Mouse (Mus musculus): ENCODE measurements around the gene Ezr. TPM values are rescaled to one million over a fixed set of nuclear protein-coding genes. Genes with fewer than 3 reads are reported as not detected.

Ezr gene
- polyA plus RNA-seq, 1 experiment from 2014 or later, result 73.8 TPM

DNA sequence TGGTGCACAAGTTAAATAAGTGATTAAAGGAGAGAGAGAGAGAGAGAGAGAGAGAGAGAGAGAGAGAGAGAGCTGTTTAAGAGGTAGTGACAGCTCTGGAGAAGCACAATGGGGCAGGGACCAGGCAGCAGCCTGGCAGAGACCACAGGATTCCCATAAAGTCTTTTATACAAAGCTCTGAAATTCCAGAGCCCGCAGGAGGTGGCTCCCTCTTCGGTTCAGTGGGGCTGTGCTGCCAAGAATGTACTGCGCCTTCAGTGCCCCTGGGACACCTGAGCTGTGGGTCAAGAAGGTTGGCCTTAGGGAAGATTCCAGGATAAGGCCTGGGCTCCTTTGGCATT, 30.2 kb upstream of the Ezr start:
- DNase-seq (ENCODE audit: low spot score) (no peak), ATAC-seq (ENCODE audit: low FRiP score) (no peak)
- Histone ChIP-seq H3K4me3 (ENCODE audit: low read depth, low read length) (no peak overlapping the region), H3K27me3 (ENCODE audit: control insufficient read depth, insufficient read depth, low read length) (no peaks in the 10 kb centered on the region), H3K27ac (ENCODE audit: low read depth, low read length) (no peak overlapping the region), H3K9ac (ENCODE audit: low read depth, low read length) (no peak overlapping the region), H3K4me2 (replicated peaks; ENCODE audit: low read depth, low read length) (no peak overlapping the region), H3K36me3 (ENCODE audit: control insufficient read depth, insufficient read depth, low read length) (no peaks in the 10 kb centered on the region), H3K9me3 (ENCODE audit: control insufficient read depth, low read length) (no peaks in the 10 kb centered on the region), H3K4me1 (replicated peaks; ENCODE audit: control insufficient read depth, insufficient read depth, low read length) (no peaks in the 10 kb centered on the region)
- 12% methylated on average over 3 of the region's 3 CpGs for WGBS

DNA sequence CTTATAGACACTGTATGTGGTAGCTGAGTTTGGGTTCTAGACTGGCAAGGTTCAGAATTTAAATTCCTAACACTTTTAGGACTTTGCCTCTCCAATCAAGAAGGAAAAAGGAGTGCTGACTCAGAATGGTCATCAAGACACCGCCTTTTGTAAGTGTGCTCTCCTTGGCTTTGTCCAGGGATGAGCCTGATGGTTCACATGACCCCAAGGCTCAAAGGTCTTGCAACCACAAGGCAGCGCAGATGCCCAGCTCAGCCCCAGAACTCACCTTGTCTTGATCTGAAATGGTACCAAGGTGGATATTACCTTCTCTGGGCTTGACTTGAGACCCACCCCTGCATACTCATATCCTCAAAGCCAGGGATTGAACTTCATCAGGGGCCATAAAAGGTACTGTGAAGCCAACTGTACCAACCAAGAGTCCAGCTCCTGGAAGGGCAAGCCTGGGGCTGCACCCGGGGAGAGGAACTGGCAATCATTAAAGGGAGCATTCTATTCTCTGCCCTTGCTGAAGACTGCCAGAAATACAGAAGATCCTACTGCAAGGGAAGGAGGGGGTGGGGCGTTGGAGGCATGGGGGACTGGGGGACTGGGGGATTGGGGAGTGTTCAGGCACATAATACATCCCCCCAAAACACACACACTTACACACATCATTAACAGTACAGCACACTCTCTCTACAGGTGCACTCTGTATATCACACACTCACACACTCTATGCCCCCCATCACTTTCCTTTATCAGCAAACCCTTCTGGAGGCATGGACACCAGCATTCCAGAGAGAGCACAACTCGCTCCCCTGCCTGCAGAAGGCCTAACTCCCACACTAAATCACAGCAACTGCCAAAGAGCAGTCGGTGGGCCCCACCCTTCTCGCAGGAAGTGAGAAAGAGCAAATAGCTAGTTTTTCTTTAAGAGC, 29.6 kb upstream of the Ezr start:
- H3K27me3 ChIP-seq (ENCODE audit: control insufficient read depth, insufficient read depth, low read length), result no peaks in the 10 kb centered on the region
- no peak overlapping the region for H3K27ac ChIP-seq (ENCODE audit: low read depth, low read length)
- H3K4me1 ChIP-seq (replicated peaks; ENCODE audit: control insufficient read depth, insufficient read depth, low read length), result no peaks in the 10 kb centered on the region
- no peak overlapping the region for H3K4me3 ChIP-seq (ENCODE audit: low read depth, low read length)
- no peaks in the 10 kb centered on the region for H3K36me3 ChIP-seq (ENCODE audit: control insufficient read depth, insufficient read depth, low read length)
- DNase-seq (ENCODE audit: low spot score), result no peak
- no peak for ATAC-seq (ENCODE audit: low FRiP score)
- WGBS, result 54% methylated on average over 7 of the region's 7 CpGs
- H3K9ac ChIP-seq (ENCODE audit: low read depth, low read length), result no peak overlapping the region
- H3K9me3 ChIP-seq (ENCODE audit: control insufficient read depth, low read length), result no peaks in the 10 kb centered on the region
- no peak overlapping the region for H3K4me2 ChIP-seq (replicated peaks; ENCODE audit: low read depth, low read length)

DNA sequence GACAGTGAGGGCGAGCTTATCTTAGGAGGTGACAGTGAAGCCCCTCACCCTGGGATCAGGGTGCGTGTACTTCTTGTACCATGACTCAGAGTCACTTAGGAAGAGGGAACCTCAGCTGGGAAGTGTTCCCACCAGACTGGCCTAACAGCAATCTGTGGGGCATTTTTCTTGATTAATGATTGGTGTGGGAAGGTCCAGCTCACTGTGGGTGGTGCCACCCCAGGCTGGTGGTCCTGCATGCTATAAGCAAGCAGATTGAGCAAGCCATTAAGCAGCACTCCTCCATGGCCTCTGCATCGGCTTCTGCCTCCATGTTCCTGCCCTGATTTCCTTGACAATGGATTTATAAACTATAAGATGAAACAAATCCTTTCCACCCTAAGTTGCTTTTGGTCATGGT, 26.7 kb upstream of the Ezr start:
- no peak for ATAC-seq (ENCODE audit: low FRiP score)
- H3K27ac ChIP-seq (ENCODE audit: low read depth, low read length), result no peak overlapping the region
- no peaks in the 10 kb centered on the region for H3K9me3 ChIP-seq (ENCODE audit: control insufficient read depth, low read length)
- no peak overlapping the region for H3K9ac ChIP-seq (ENCODE audit: low read depth, low read length)
- no peak overlapping the region for H3K4me2 ChIP-seq (replicated peaks; ENCODE audit: low read depth, low read length)
- H3K4me3 ChIP-seq (ENCODE audit: low read depth, low read length), result no peak overlapping the region
- no peaks in the 10 kb centered on the region for H3K27me3 ChIP-seq (ENCODE audit: control insufficient read depth, insufficient read depth, low read length)
- H3K4me1 ChIP-seq (replicated peaks; ENCODE audit: control insufficient read depth, insufficient read depth, low read length), result no peaks in the 10 kb centered on the region
- DNase-seq (ENCODE audit: low spot score), result no peak
- WGBS, result 80% methylated on average over 3 of the region's 3 CpGs
- no peaks in the 10 kb centered on the region for H3K36me3 ChIP-seq (ENCODE audit: control insufficient read depth, insufficient read depth, low read length)

DNA sequence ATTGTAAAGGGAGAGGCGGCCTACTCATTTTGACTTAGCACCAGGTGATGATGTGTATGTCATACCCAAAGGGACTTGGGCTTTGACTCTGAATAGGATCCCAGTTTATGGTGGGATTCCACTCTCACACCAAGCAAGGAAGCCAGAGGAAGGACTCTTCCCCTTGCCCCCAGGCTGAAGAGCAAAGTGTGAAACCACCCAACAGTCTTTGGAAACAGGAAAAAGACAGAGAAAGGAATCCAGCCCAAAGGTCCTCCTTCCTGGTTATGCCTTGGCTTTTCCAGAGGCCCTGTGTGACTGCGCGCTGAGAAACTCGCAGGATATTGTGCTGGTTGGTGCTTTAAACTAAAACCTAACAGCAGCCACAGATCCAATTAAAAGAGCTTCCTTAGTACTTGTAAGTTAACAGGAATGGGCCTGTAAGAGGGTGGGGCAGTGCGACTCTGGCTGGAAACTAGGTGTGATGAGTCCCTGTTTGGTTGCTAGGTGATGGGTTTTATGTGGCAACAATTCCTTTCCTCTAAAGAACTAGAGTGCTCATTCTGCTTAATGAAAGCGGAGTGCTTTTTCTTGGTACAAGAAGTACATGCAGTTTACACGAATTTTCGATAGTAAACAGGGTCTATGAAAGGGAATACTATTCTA, 26.1 kb upstream of the Ezr start:
- Histone ChIP-seq H3K4me3 (ENCODE audit: low read depth, low read length) (no peak overlapping the region), H3K27me3 (ENCODE audit: control insufficient read depth, insufficient read depth, low read length) (no peaks in the 10 kb centered on the region), H3K27ac (ENCODE audit: low read depth, low read length) (no peak overlapping the region), H3K9me3 (ENCODE audit: control insufficient read depth, low read length) (no peaks in the 10 kb centered on the region), H3K4me2 (replicated peaks; ENCODE audit: low read depth, low read length) (no peak overlapping the region), H3K9ac (ENCODE audit: low read depth, low read length) (no peak overlapping the region), H3K36me3 (ENCODE audit: control insufficient read depth, insufficient read depth, low read length) (no peaks in the 10 kb centered on the region), H3K4me1 (replicated peaks; ENCODE audit: control insufficient read depth, insufficient read depth, low read length) (no peaks in the 10 kb centered on the region)
- ATAC-seq (ENCODE audit: low FRiP score) (no peak), DNase-seq (ENCODE audit: low spot score) (no peak)
- 61% methylated on average over 8 of the region's 8 CpGs for WGBS

DNA sequence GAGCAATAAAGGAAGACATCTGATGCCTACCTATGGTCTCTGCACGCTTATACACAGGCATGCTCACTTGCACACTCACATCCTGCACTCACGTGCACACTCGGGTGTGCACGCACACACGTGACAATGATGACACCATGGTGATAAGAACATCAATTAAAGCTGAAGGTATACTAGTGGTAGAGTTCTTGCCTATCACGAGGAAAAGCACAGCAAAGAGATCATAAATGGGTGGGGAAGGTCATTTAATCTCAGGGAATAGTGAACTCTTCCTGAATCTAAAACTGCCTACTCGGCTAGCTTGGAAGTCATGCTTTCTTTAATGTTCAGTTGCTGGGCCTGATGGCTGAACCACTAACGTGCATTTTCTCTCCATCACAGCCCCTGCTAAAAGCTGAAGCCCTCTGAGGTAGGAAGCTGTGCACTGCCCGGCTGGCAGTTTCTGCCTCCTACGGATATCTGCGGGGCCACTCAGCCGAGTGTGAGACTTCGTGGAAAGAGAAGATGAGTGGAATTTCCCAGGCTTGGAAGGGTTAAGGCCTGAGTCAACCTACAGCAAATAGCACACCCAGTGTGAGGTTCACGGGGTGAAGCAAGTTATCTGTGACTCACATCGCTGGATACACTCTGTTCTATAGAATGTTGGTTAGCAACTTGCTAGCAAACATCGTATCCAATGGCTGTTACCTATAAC, 25.4 kb upstream of the Ezr start:
- ATAC-seq (ENCODE audit: low FRiP score) (no peak), DNase-seq (ENCODE audit: low spot score) (no peak)
- Histone ChIP-seq H3K4me2 (replicated peaks; ENCODE audit: low read depth, low read length) (no peak overlapping the region), H3K9ac (ENCODE audit: low read depth, low read length) (no peak overlapping the region), H3K36me3 (ENCODE audit: control insufficient read depth, insufficient read depth, low read length) (no peaks in the 10 kb centered on the region), H3K9me3 (ENCODE audit: control insufficient read depth, low read length) (no peaks in the 10 kb centered on the region), H3K27me3 (ENCODE audit: control insufficient read depth, insufficient read depth, low read length) (no peaks in the 10 kb centered on the region), H3K27ac (ENCODE audit: low read depth, low read length) (no peak overlapping the region), H3K4me1 (replicated peaks; ENCODE audit: control insufficient read depth, insufficient read depth, low read length) (no peaks in the 10 kb centered on the region), H3K4me3 (ENCODE audit: low read depth, low read length) (no peak overlapping the region)
- WGBS, result 85% methylated on average over 16 of the region's 16 CpGs

DNA sequence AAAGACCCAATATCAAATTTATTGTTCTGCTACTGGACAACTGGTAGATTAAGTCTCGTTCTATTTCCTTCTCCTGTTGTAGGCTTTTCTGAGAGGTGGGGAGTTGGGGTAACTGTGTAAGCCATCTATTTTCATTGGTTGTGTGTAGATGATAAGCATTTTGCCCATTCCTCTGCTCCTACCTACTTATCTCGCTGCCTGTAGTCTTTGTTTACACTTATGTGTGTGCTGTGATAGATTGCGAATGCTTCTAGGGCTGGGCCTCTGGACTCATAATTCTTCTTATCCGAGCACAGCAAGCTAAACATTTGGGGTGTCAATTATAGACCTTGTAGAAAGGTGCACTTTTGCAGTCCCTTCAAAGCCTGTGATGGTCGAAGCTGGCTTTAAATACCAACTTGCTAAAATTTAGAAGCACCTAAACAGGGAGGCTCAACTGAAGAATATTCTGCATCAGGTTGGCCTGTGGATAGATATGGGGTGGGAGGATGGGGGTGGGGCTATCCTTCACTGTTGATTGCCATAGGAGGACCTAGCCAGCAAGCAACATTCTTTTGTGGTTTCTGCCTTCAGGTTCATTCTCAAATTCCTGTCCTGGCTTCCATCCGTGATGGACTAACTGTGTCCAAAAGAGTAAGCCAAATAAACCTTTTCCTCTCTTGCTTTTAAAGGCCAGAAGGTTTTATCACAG, 22.4 kb upstream of the Ezr start:
- Histone ChIP-seq H3K27me3 (ENCODE audit: control insufficient read depth, insufficient read depth, low read length) (no peaks in the 10 kb centered on the region), H3K9me3 (ENCODE audit: control insufficient read depth, low read length) (no peaks in the 10 kb centered on the region), H3K4me2 (replicated peaks; ENCODE audit: low read depth, low read length) (no peak overlapping the region), H3K9ac (ENCODE audit: low read depth, low read length) (no peak overlapping the region), H3K4me3 (ENCODE audit: low read depth, low read length) (no peak overlapping the region), H3K4me1 (replicated peaks; ENCODE audit: control insufficient read depth, insufficient read depth, low read length) (no peaks in the 10 kb centered on the region), H3K36me3 (ENCODE audit: control insufficient read depth, insufficient read depth, low read length) (no peaks in the 10 kb centered on the region), H3K27ac (ENCODE audit: low read depth, low read length) (no peak overlapping the region)
- WGBS, result 82% methylated on average over 6 of the region's 6 CpGs
- ATAC-seq (ENCODE audit: low FRiP score) (no peak), DNase-seq (ENCODE audit: low spot score) (no peak)

DNA sequence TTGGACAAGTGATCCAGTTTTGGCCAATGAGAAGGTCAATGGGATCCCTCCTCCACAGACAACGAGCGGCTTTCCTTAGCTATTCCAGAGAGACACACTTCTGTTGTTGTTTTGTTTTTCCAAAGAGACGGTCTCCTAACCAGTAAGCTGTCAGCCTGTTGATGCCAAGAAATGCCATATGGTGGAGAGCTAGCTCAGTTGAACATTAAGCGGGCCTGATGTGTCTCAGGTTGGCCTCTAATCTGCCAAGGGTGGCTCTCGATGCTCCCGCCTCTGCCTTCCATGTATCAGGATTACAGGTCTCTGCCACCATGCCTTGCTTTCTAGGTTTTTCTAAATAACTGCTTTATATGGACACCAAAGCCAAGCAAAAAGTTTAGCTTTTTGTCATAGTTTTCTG, 21.5 kb upstream of the Ezr start:
- H3K27ac ChIP-seq (ENCODE audit: low read depth, low read length), result no peak overlapping the region
- ATAC-seq (ENCODE audit: low FRiP score) (no peak), DNase-seq (ENCODE audit: low spot score) (no peak)
- WGBS, result 89% methylated on average over 6 of the region's 6 CpGs
- no peaks in the 10 kb centered on the region for H3K27me3 ChIP-seq (ENCODE audit: control insufficient read depth, insufficient read depth, low read length)
- H3K36me3 ChIP-seq (ENCODE audit: control insufficient read depth, insufficient read depth, low read length), result no peaks in the 10 kb centered on the region
- no peaks in the 10 kb centered on the region for H3K4me1 ChIP-seq (replicated peaks; ENCODE audit: control insufficient read depth, insufficient read depth, low read length)
- H3K4me2 ChIP-seq (replicated peaks; ENCODE audit: low read depth, low read length), result no peak overlapping the region
- no peak overlapping the region for H3K4me3 ChIP-seq (ENCODE audit: low read depth, low read length)
- H3K9ac ChIP-seq (ENCODE audit: low read depth, low read length), result no peak overlapping the region
- H3K9me3 ChIP-seq (ENCODE audit: control insufficient read depth, low read length), result no peaks in the 10 kb centered on the region

DNA sequence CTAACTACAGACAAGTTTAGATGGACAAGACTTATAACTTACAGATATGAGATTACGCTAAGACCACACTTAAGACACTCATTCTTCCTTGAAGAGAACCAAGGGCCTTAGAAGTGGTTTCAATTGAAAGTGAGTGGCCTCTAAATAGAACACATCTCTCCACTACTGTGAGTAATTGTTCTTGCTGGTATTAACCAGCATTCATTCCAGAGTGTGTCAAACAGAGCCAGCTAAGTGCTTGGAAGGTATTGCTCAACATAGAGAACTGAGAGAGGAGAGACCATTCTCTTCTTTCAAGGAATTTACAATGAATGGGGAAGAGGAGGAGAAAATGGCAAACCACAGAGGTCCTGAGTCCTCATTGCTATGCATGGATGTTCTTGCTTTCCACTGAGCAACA, 21.0 kb upstream of the Ezr start:
- H3K4me1 ChIP-seq (replicated peaks; ENCODE audit: control insufficient read depth, insufficient read depth, low read length), result no peaks in the 10 kb centered on the region
- H3K4me3 ChIP-seq (ENCODE audit: low read depth, low read length), result no peak overlapping the region
- 95% methylated on average over 1 of the region's 1 CpGs for WGBS
- ATAC-seq (ENCODE audit: low FRiP score) (no peak), DNase-seq (ENCODE audit: low spot score) (no peak)
- H3K4me2 ChIP-seq (replicated peaks; ENCODE audit: low read depth, low read length), result no peak overlapping the region
- no peaks in the 10 kb centered on the region for H3K9me3 ChIP-seq (ENCODE audit: control insufficient read depth, low read length)
- H3K27me3 ChIP-seq (ENCODE audit: control insufficient read depth, insufficient read depth, low read length), result no peaks in the 10 kb centered on the region
- no peak overlapping the region for H3K9ac ChIP-seq (ENCODE audit: low read depth, low read length)
- no peaks in the 10 kb centered on the region for H3K36me3 ChIP-seq (ENCODE audit: control insufficient read depth, insufficient read depth, low read length)
- no peak overlapping the region for H3K27ac ChIP-seq (ENCODE audit: low read depth, low read length)
